Mouse (Mus musculus) small intestine, adult 10 weeks (tissue): ENCODE results near the gene Them5. TPM values are rescaled to one million over a fixed set of nuclear protein-coding genes. Genes with fewer than 3 reads are reported as not detected.

ENCODE experiments used
- polyA plus RNA-seq: library from polyadenylated mRNA; stranded (reverse); fragments of 350-450 nt; fragmentation: Illumina TruSeq; extraction: RNeasy Lipid Tissue Mini Kit (QIAGEN cat#74804); gene quantifications from one replicate; pipeline ENCODE4 v1.2.3, GENCODE M21; 2014; ENCODE audit warnings: low replicate concordance

Gene Them5
- polyA plus RNA-seq, result not detected

DNA sequence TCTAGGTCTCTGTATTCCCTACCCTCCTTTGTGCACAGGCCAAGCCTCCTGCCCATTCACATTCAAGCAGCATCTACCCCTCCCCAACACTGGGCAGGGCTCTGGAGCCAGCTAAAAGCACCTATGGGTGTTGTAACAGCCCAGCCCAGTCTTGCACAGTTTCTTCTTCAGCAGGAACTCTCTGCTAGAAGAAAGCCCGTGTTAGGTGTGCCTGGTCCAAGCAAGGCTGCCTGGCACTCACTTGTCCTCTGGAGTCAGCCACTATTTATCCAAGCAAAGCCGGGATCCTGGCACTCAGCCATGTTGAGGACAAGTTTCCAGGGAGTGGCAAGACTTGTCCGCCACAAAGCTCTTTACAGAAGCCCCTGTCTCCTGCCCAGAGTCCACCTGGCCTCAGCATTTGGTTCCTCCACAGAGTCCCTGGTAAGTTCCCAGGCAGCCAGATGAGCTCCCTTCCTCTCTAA, at the start of gene Them5:
Gene Them5 (plus strand): TSS at position 141 of the 464 bp plus-strand sequence.

DNA sequence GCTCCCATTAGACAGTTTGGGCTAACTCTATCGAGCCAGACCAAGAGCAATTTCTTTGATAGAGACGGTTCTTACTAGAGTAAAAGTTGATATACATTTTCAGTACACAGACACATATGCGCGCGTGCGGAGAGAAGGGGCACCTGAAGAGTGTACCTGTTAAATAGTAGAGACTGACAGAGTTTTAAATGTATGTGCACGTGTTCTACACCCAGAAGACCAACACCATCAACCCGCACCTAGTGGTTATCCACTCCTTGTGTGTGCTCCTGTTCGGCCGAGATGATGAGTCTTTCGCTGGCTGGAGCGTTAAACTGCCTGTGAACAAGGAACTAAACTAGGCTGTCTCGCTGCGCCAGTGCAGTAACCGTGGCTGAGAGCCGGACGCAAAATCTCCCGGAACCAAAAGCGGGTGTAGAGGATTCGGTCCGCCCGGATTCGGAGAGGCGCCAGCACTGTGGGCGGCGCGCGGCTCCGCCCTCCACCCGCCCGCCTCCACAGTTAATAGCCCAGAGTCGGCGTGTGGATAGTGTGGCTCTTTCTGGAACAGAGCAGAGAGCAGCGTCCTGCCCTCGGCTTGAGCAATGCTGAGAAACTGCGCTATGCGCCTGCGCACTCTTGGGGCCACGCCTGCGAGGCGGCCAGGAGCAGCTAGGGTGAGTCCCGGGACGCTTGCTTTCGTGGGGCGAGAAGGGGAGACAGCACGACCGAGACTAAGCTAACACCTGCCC, 32.1 kb upstream of the Them5 start, which contains the start of gene Them4:
Gene Them4 (plus strand): TSS at position 457 of the 731 bp plus-strand sequence.

DNA sequence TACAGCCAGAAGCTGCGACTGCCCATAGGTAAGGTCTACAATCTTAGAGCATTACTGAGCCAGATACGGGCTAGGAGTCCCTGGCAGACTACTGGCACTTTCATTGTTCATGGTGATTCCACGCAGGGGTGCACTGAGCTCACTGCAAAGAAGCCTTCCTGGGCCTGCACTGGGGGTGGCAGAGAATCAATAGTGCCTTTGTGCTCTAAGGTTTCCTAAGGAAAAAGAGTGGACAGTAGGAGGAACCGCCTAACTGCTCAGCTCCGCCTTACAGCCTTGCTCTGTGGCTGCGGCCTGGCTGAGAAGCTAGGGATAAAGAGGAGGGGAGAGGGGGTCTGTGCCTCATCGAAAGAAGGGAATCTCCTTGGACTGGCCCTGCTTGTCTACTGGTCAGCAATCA, 20.2 kb downstream of the Them5 start, which contains the start of gene C2cd4d:
Gene C2cd4d (plus strand): TSS at position 301 of the 400 bp plus-strand sequence.

DNA sequence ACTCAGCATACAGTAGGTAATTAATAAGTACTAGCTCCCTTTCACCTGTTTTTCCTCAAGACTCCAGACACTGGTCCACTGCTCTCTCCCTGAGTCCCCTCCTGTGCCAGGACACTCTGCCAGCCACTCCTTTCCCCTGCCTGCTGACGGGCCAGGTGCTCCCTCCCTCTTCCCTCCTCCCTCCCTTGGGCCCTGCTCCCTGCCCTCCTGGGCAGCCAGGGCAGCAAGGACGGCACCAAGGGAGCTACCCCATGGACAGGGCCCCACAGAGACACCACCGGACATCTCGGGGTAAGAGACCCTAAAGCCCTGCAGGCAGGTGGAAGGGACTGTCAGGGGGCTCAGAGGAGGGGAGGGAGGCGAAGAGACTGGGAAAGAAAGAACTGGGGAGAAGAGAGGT, 30.7 kb downstream of the Them5 start, which contains the start of gene Rorc:
Gene Rorc (plus strand): TSS at position 154 of the 400 bp plus-strand sequence.

Other genes with a start within 250 kb of the Them5 start
- not detected for gene Gm10696, start 163.9 kb upstream of the Them5 start, polyA plus RNA-seq
- gene Gm5286, start 145.4 kb upstream of the Them5 start, polyA plus RNA-seq, result not detected
- gene Gm4778, start 78.1 kb upstream of the Them5 start, polyA plus RNA-seq, result not detected
- gene Them4, start 32.0 kb upstream of the Them5 start, polyA plus RNA-seq, result 67.9 TPM
- gene C2cd4d, start 20.3 kb downstream of the Them5 start, polyA plus RNA-seq, result not detected
- gene Rorc, start 30.7 kb downstream of the Them5 start, polyA plus RNA-seq, result 24.5 TPM
- gene Lingo4, start 56.4 kb downstream of the Them5 start, polyA plus RNA-seq, result 0.19 TPM
- gene Tdrkh, start 71.2 kb downstream of the Them5 start, polyA plus RNA-seq, result 1.3 TPM
- 35.5 TPM for gene Mrpl9, start 101.2 kb downstream of the Them5 start, polyA plus RNA-seq
- gene Oaz3, start 101.8 kb downstream of the Them5 start, polyA plus RNA-seq, result not detected
- 0.19 TPM for gene Celf3, start 136.2 kb downstream of the Them5 start, polyA plus RNA-seq
- gene Riiad1, start 138.2 kb downstream of the Them5 start, polyA plus RNA-seq, result 0.85 TPM
- gene Snx27, start 240.6 kb downstream of the Them5 start, polyA plus RNA-seq, result 38.1 TPM